Mouse (Mus musculus) urinary bladder, postnatal 25 days (tissue): ENCODE measurements around the gene Ccdc86.

ENCODE experiments used
- DNase-seq: peaks from one replicate; pipeline ENCODE4 v3.0.0; 2022; ENCODE audit warnings: low spot score

Gene Ccdc86

GRCm38 (mm10) chr19:10949558-10949957 is 492 bp upstream of the Ccdc86 start:
- no peak for DNase-seq

DNA sequence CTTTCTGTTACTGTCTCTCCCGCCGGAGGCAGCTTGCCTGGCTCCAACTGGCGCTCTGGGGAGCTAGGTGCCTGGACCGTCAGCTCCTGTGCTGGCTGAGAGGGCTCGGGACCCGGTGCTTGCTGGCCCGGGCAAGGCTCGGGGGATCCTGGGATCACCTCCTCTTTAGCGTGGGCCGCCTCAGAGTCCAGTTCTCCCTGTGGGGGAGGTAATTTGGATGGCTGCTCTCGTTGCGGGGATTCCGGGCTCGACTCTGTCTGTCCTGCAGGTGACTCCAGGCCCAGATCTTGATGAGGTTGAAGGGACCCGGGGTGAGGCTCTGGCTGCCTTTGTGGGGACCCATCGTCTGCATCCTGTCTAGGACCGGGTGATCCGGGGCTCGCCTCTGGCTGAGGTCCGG is 650 bp downstream of the Ccdc86 start:
- DNase-seq: peak; percentile 16

DNA sequence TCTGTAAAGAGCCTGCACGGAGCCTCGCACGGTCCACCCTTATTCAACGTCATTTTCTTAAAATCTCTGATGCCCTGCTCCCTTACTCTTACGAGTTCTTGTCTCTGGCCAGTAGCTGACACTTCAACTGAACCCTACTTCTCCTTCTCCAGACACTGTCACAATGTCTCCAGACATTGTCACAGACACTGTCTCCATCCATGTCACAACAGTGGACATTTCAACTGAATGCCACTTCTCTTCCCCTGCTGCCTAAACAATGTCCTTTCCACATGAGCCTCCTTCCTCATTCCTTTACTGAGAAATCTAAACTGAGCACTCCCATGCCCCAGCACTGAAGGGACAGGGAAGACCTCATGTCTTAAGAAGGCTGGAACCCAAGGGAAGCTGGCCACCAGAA is 1.8 kb downstream of the Ccdc86 start:
- DNase-seq: no peak

DNA sequence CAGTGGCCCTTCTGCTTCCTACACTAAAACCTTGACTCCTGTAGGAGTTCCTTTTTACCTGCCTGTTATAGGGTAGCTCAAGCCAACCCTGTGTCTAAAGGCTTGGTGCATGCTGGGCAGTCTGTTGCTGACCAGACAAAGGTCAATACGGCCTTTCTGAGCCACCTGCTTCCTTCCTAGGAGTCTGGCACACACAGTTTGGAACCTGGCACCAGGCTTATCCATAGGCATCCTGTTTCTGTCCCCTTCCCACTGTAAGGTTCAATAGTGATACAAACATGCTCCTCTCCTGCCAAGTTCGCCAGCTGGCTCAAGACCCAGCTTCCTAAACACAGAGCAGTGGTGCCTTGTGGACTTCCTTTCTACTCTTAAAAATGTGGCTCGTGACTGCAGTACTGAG is 2.6 kb downstream of the Ccdc86 start:
- no peak for DNase-seq

DNA sequence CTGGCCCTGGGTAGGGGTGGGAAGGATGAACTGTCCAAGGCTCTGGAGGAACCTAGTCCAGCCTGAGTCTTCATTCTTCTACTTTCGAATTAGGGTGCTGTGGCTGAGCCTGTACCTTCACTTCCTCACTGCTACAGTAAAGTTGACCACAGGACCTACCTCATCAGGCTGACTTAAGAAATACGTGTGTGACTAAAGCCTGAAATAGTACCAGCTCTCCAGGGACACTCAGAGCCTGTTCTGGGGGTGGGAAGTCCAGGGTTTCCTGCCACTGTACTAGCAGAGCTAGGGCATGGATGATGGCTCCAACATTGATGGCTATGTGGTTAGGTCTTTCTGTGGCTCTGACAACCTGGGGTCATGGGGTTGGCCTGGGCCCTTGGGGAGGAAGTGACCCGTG is 5.1 kb downstream of the Ccdc86 start:
- DNase-seq: no peak

DNA sequence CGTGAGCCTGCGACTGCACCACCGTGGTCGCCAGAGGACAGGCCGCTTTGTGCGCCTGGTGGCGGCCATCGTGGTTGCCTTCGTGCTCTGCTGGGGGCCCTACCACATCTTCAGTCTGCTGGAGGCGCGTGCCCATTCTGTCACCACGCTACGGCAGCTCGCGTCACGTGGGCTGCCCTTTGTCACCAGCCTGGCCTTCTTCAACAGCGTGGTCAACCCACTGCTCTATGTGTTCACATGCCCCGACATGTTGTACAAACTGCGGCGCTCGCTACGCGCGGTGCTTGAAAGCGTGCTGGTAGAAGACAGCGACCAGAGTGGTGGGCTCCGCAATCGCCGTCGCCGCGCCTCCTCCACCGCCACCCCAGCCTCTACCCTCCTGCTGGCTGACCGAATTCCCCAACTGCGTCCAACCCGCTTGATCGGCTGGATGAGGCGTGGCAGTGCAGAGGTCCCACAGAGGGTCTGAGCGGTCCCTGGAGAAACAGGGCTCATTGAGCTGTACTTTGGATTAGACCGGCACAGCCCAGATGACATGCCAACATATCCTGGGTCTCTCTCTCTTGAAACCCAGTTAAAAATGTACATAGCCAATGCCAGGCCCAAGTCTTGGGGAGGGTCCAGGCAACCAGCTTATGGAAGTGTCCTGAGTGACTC is 8.1 kb downstream of the Ccdc86 start:
- peak; percentile 8 for DNase-seq

GRCm38 (mm10) chr19:10940097-10940800 is 8.8 kb downstream of the Ccdc86 start:
- peak; percentile 54 for DNase-seq

DNA sequence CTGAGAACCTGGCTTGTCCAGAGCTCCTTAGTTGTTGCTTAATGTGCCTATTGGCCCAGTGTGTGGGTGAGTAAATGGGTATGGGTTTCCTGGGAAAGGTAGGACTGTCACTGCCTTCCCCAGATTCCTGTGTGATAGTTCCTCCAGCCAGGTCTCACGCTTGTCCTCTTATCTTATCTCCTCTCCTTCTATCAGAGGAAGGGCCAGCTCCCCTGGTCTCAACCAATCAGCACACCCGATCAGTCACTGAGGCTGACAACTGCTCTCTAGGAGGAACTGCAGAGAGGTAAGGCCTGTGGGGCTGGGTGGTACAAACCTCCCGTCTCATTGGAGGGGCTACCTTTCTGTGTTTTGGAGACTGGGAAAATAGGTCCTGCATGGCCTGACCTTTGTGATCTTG is 10.3 kb downstream of the Ccdc86 start:
- DNase-seq: no peak

DNA sequence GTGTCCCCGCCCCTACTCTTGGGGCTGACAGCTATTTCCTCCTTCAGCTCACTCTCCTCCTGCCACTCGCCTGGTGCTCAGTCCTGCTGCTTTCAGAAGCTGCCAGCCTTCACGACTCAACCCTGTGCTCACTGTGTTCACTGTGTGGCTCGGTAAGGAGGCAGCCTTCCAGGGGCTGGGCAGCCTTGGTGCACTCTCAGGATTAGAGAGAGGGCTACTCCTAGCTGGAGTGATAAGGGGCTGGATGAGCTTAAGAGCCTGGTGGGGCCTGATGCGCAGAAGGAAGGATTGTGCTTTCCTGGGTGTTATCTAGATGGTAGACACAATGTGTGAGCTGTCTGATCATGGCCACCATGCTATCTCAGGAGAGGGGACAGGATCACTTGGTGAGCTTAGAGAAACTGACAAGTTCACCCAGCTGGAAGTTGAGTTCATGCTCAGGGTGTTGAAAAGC is 11.9 kb downstream of the Ccdc86 start, which contains the start of gene Ptgdr2:
Gene Ptgdr2, plus strand, starts transcription at position 51 of the 454 bp plus-strand sequence.
- DNase-seq: no peak

DNA sequence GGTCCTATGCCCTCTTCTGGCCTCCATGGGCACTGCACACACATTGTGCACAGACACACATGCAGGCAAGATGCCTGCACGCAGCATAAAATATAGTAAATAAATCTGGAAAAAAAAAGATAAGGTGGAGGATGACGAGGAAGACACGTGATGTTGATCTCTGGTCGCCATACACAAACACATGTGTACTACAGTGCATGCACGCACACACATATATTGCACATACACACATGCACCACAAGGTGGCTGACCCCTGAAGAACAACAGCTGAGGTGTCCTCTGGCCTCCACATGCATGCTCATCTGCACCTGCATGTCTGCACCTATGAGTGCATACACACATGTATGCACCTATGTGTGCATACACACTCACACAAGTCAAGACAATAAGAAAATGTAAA is 13.0 kb downstream of the Ccdc86 start:
- no peak for DNase-seq

DNA sequence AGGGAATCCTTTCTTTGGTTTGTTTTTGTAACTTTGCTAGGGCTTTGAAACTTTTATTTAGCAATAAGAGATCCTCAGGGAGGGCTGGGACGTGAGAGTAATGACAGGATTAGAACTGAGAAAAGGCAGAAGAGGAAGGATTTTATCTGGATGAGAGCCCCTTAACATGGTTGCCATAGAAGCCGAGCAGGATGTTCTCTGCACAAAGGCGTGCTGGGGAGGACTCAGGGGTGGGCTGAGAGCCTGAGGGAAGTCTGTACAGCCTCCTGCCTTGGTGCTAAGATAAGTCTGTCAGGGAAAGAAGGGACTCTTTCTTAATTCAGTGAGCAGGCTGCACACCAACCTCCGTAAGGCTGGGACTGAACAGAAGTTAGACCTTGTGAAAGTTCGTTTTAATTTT is 14.0 kb downstream of the Ccdc86 start:
- no peak for DNase-seq

DNA sequence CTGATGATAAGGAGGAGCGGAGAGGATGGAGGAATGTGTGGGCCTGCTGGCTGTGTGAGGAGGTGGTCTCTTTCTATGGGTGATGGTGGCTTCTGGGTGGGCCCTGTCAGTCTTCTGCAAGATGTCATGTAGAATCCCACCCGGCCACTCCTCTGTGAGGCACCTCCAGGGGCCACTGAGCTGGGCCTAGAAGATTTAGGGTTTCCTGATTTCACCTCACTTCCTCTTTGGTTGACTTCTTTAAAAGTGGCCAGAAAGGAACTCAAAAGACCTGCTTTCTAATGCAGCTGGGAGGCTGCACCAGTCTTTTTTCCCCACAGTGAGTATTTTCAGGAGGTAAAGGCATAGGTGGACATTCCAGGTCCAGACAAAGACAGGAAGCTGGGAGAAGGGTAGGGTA is 18.4 kb downstream of the Ccdc86 start:
- no peak for DNase-seq

DNA sequence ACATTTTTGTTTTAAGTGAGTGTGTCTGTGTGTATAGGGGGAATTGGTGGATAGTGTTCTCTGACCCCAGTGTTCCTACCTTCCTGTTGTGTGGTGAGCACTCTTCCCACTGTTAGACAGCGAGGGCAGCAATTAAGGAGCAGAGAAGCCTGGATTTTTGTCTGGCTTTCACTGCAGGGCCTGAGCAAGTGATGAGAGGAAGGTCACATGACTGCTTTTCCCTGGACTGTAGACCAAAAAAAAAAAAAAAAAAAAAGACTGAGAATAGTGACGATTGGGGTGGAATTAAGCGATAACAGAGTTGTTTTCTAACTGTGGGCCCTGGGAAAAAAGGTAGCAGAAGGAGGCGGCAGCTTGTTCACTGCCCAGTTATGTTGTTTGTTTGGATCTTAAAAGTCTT is 22.4 kb downstream of the Ccdc86 start:
- DNase-seq: no peak

DNA sequence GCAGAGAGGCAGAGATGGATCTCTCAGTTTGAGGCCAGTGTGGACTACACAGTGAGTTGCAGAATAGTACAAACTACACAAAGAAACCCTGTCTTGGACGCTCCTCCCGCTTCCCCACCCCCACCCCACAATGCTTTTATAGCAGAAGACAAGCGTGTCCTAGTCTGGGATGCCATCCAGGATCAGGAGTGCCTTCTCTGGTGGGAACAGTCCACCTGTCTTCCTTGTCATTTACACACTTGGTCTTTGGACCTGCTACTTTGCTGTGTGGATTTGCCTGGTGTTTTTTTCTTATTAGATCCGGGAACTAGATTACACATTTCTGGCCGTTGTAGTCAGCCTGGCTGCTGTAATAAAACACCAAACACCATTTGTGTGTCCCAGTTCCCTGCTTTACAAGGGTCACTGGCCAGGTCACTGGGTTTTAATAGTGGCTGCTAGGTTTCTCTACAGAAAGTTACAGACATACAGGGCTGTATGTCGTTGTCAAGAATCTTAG is 22.9 kb downstream of the Ccdc86 start:
- no peak for DNase-seq

- DNase-seq: no peak
These were observed 24.8 kb downstream of the Ccdc86 start for GRCm38 (mm10) chr19:10924220-10924619.

DNA sequence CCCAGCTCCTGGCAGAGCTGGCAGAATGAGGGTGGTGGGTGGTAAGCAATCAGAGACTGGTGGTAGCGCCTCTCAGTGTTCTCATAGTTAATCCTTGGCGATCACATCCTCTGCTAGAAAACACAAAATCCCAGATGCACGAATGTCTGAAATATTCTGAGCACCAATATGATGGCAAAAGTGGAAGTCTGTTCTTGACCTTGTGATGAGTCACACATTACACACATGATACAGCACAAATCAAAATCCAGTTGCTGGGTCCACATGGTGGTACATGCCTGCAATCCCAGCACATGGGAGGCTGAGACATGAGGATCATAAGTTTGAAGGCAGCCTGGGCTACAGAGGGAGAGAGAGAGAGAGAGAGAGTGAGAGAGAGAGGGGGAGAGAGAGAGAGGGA is 28.0 kb downstream of the Ccdc86 start:
- no peak for DNase-seq

GRCm38 (mm10) chr19:10920532-10920931 is 28.5 kb downstream of the Ccdc86 start, which contains the start of gene Zp1:
Gene Zp1, minus strand, starts transcription at chr19:10920632.
- no peak for DNase-seq

- DNase-seq: no peak
These were observed 30.6 kb downstream of the Ccdc86 start for GRCm38 (mm10) chr19:10918321-10918991.

- DNase-seq: no peak
These were observed 32.6 kb downstream of the Ccdc86 start for GRCm38 (mm10) chr19:10916506-10916905.

DNA sequence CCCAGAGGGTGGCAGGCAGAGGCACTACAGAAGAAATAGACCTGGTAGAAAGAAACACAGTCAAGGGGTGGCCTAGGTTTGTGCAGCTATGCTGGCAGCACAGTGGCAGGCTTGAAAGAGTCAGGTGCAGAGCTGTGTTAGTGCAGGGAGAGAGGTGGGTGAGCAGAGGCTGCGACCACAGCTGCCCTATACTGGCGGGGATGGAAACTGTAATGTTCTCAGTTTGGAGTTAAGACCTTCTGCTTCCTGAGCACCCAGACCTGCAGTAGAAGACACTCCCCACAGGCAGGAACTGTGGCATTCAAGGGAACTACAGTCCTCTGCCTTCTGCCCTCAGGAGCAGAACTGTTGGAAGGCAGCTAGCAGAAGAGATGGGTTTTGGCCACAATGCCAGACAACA is 34.2 kb downstream of the Ccdc86 start:
- no peak for DNase-seq

GRCm38 (mm10) chr19:10914291-10914690 is 34.8 kb downstream of the Ccdc86 start:
- DNase-seq: no peak

- no peak for DNase-seq
These were observed 39.9 kb downstream of the Ccdc86 start for GRCm38 (mm10) chr19:10909087-10909721.
